Mouse (Mus musculus) kidney, adult 2 months (tissue): Measurements from ENCODE around the gene Ak8.

ENCODE experiments used
- CTCF ChIP-seq: fragments of 200-500 bp; conservative IDR thresholded peaks from 2 replicates; pipeline ENCODE4 v1.5.1; 2011; ENCODE audit warnings: low read depth, mild to moderate bottlenecking, control low read depth, low read length, moderate library complexity, mixed read lengths; ENCODE audit not compliant: insufficient read depth, insufficient read length
- POLR2A ChIP-seq: fragments of 200-500 bp; IDR thresholded peaks from one replicate; pipeline ENCODE4 v1.6.1; 2011; ENCODE audit warnings: low read depth, low read length, control low read depth

DNA sequence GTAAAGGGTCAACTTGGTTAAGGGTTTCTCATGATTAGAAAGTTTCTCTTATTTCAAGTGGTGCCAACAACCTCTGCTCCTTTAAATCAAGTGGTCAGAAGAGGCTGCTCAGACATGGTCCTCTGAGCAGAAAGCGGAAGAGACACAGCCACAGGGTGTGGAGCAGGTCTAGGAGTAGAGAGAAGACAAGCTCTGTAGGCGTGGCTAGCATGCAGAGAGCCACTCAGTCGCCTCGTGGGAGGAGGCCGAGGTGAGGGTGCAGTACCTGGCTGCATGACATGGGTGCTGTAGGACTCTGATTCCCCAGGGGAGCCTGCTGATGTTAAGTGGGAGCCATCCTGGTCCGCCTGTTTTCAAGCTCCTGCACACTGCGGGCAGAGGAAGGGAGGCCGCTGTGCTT is 43.7 kb upstream of the Ak8 start:
- TF ChIP-seq CTCF (no peak), POLR2A (no peak)
